Mouse (Mus musculus): Measurements from ENCODE around the gene Gab2.

Gene Gab2

DNA sequence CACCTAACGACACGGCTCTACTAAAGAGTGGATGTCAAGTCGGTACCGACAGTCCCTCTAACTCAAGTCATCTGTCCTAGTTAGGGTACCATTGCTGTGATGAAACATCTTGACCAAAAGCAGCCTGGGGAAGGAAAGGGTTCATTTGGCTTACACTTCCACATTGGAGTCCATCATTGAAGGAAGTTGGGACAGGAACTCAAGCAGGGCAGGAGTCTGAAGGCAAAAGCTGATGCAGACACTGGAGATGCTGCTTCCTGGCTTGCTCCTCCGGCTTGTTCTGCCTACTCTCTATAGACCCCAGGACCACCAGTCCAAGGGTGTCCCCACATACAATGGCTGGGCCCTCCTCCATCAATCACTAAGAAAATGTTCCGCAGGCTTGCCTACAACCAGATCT lies 234.3 kb downstream of the Gab2 start:
- DNase-seq (ENCODE audit: low spot score), result no peak

DNA sequence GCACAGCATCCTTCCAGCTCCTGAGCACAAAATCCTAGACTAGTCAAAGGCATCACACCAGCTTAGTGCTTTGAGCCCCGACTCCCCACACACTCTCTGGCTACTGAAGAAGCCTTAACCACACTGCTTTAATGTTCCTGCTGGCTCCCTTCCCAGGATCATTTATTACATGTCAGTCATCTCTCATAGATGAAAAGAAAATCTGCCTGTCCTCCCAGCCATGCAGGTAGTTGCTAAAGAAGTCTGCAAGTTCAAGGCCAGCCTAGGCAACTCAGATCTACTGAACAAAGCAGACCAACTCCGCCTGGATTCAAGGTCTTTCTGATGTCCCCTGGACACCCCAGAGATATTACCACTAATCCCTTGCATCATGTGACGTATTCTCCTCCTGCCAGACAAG lies 236.3 kb downstream of the Gab2 start:
- DNase-seq (ENCODE audit: low spot score), result no peak

GRCm38 (mm10) chr7:97324342-97324741 lies 243.0 kb downstream of the Gab2 start:
- DNase-seq (ENCODE audit: low spot score), result no peak

DNA sequence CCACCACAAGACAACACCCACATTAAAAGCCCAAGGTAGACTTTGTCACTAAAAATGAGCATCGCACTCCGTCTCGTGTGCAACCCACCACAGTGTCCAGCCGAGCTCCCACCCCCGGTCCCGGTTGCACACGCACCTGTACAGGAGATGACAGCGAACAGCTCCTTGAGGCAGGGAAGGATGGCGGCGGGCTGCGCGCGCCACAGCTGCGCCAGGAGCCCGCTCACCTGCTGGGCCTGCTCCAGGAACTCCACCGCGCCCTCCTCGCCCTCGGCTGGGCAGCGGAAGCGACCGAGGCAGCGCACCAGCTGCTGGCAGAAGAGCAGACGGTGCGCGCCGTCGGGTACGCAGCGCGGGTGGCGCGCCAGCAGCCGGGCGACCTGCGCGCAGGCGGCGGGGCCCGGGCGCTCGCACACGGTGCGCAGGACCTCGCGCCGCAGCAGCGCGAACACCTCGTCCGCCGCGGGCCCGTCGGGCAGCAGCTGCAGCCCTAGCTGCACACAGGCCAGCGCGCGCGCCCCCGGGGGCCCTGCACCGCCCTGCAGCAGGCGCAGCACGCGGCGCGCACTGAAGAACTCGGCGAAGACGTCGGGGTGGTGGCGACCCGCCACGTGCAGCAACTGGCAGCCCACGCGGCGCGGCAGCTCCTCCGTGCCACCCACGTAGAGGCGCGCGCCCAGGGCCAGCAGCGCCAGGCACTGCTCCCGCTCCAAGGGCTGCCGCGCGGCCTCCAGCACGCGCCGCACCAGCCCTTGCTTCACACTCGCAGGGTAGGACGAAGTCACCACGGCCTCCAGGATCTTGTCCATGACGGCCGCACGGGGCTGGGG lies 244.0 kb downstream of the Gab2 start:
- DNase-seq (ENCODE audit: low spot score), result no peak

DNA sequence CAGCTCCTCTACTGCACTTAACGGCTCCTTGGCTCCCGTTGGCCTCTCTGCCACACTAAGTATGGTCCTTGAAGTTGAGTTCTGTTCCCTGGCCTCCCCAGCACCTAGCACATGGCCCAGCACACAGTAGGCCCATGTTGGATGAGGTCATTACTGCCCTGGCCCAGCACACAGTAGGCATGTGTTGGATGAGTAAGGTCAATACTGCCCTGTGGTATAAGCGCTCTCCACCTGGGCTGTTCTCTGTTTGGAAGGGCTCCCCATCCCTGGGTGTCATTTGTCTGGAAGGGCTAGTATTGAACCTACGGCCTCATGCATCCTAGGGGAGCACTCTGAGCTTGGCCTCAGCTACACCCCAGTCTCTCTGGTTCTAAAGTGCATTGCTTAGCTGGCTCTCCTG lies 246.0 kb downstream of the Gab2 start:
- no peak for DNase-seq (ENCODE audit: low spot score)

- no peak for DNase-seq (ENCODE audit: low spot score)
Observed at GRCm38 (mm10) chr7:97328891-97329588, 247.7 kb downstream of the Gab2 start.

- DNase-seq (ENCODE audit: low spot score), result no peak
Observed at GRCm38 (mm10) chr7:97329676-97330075, 248.3 kb downstream of the Gab2 start.

DNA sequence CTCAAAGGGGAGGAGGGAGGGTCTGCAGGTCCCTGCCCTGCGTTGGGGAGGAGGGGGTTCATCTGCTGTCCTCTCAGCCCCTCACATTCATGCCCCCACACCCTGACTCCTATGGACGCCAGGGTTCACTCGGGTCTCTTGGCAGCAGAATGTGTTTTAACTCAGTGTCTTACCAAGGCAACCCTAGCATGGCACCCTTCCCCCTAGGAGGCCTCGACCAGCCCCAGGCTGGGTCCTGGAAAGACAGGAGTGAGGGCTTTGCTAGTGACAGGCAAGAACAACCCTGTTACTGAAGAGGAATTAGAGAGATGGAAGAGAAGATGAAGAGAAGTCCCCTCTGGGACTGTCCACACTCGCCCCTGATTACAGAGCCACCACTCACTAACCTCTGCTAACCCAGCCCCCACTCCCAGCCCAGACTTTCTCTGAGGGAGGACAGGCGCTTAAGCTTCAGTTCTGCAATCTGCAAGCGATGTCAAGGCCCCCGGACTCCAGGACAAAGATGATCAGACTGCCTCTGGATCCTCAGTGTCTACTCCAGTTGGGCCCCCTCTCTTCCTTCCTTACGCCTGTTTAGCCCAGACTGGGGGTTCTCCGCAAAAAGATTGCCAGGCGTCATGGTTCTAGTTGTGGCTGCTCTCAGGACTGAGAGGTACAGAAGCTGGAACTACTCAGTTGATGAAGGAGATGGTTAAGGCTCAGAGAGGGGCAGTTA lies 249.7 kb downstream of the Gab2 start:
- no peak for DNase-seq (ENCODE audit: low spot score)

GRCm38 (mm10) chr7:97331726-97332666 lies 250.6 kb downstream of the Gab2 start, which contains the start of the genes Usp35 and Kctd21:
Gene Usp35, minus strand, starts transcription at chr7:97332020.
Gene Kctd21, plus strand, starts transcription at chr7:97332327.
- peak; percentile 86 for DNase-seq (ENCODE audit: low spot score)

DNA sequence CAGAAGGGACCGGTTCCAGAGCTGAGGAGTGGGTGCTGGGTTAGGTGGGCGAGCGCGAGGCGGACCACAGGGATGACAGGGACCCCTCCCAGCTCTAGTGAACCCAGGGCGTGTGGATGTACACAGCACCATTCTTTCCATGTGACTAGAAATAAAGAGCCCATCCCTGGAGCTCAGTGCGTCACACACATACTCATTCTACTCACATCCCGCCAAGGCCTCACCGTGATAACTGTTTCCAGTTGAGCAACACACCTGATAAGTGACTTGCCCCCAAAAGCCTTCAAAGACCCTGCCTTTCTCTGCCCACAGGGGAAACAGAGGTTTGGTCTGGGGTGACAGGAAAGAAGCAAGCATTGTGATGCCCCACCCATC lies 251.3 kb downstream of the Gab2 start:
- no peak for DNase-seq (ENCODE audit: low spot score)

DNA sequence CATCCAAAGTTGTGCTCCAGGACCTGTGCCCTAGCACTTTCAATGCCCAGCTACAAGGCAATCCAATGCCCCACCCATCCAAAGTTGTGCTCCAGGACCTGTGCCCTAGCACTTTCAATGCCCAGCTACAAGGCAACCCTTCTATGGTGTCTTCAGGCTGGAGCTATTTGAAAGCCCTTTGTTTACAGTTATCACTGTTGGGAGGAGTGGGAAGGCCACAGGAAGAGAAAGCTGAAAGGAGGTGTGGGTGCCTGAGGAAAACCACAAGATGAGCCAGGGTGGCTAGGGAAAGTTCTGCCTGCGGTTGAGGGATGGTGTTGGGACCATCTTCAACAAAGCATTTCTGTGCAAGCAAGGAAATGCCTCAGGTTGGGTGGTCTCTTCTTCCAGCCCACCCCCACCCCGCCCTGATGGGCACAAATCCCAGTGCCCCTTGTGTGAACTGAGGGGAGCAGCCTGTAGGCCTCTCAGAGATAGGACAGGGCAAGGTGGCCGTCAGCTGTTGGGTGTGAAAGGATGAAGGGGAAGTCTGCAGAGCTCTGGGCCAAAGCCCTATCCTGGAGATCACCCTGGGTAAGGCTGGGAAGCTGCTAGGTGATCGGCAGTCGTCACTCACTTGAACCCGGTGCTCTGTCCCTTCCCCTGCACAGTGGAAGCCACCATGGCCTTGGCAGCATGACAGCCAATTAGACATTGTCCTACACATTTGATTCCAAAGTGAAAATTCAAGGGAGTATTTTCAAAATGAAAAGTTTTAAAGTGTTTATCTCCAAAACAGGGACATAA lies 251.9 kb downstream of the Gab2 start:
- DNase-seq (ENCODE audit: low spot score), result no peak

- no peak for DNase-seq (ENCODE audit: low spot score)
Observed at GRCm38 (mm10) chr7:97334406-97334805, 253.0 kb downstream of the Gab2 start.

- DNase-seq (ENCODE audit: low spot score), result no peak
Observed at GRCm38 (mm10) chr7:97336678-97337077, 255.3 kb downstream of the Gab2 start.

GRCm38 (mm10) chr7:97338593-97338992 lies 257.2 kb downstream of the Gab2 start:
- no peak for DNase-seq (ENCODE audit: low spot score)

- no peak for DNase-seq (ENCODE audit: low spot score)
Observed at GRCm38 (mm10) chr7:97339623-97340022, 258.2 kb downstream of the Gab2 start.

DNA sequence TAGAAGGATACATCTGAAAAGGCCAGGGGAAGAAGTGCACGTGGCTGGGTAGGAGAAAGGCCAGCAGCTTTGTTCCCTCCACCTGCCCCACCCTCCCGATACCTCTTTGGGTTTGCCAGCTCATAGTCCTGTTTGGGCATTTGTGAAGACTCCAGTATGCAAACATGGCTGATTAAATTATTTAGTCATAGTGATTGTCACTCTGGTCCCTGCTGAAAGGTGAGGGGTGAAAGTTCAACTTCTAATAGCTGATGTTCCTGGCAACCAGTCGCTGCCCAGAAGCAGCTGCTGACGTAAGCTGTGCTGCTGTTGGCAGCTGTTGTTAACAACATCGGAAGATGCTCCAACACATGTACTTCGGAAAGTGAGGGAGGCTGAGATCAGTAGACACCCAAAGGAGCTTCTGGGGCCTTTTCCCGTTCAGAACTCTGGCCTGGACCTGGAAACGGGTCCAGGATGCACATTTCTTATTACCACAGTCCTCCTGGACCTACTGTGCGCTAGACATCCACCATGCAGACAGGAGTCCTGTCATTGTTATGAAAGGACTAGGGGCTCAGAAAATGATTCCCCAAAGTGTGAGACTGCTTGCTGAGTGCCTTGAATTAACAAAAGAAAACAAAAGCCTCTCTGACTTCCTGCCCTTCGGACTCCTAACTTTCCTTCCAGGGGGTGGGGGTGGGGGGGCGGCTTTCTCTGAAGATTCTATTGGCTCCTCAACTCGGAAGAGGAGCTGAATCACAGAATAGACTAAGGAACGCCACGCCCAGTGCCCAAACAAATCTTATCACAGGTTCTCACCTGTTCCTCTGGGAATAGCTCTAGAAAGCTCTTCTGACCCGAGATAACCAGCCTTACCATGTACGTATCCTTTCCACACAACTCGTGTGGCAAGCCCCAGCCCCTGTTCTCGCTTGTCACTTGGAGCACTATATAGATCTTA lies 259.8 kb downstream of the Gab2 start:
- no peak for DNase-seq (ENCODE audit: low spot score)

DNA sequence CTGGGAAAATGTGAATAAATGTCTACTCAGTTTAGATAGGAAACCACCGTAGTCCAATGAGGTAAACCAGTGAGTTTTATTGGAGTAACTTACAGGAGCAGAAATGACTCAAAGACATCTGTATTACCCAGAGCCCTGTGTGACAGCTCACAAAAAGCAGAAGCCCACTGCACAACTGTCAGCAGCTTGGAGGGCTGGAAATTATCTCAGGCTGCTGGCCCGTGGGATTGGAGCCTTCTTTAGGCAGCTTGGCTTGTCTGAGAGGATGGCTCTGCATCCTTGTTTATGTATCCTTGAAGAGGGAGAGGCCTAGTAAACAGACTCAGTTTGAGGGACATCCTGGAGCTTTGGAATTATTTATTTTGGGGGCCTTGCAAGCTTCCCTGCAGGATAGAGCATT lies 261.6 kb downstream of the Gab2 start:
- DNase-seq (ENCODE audit: low spot score), result no peak

GRCm38 (mm10) chr7:97344655-97345054 lies 263.3 kb downstream of the Gab2 start:
- DNase-seq (ENCODE audit: low spot score), result no peak

DNA sequence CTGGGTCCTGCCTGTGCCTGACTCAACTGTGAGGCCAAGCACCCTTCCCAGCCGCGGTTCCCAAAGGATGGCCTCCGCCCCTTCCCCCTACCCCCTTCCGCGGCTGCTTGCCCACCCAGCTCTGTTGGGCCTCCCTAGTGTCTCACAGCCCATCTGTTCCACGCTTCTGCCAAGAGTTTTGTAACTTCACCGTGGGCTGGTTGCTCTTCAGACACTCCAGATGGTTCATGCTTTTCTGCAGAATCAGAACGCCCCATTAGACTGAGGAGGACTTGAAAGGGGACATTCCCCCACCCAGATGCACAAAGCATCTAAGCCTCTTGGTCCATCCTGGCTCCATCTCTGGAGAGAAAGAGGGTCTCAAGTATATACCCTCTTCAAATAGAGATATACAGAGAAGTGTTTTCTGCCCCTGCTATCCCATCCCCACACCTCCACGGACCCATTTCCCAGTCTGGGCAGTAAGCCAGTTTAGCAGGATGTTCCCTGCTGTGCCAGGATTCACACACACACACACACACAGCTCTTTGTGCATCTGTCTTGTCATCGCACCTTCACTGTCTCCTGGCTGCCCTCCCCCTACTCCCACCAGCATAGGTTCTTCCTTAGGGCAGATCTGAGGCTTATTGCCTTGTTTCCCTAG lies 264.0 kb downstream of the Gab2 start:
- no peak for DNase-seq (ENCODE audit: low spot score)
